Mouse (Mus musculus): ENCODE measurements around the gene Slc27a5.

Slc27a5 gene

DNA sequence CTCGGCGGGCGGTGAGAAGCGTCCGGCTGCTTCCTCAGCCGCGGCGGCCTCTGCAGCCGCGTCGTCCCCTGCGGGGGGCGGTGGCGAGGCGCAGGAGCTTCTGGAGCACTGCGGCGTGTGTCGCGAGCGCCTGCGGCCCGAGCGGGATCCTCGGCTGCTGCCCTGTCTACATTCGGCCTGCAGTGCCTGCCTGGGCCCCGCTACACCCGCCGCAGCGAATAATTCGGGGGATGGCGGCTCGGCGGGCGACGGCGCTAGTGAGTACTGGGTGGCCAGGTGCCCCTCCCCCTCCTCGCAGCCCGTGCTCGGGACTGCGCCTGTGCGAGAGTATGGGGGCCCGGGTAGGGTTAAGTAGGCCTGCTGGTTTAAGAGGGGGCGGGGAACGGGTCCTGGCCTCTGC is 26.8 kb upstream of the Slc27a5 start:
- DNase-seq (ENCODE audit: low read depth, low spot score), result peak; percentile 80

DNA sequence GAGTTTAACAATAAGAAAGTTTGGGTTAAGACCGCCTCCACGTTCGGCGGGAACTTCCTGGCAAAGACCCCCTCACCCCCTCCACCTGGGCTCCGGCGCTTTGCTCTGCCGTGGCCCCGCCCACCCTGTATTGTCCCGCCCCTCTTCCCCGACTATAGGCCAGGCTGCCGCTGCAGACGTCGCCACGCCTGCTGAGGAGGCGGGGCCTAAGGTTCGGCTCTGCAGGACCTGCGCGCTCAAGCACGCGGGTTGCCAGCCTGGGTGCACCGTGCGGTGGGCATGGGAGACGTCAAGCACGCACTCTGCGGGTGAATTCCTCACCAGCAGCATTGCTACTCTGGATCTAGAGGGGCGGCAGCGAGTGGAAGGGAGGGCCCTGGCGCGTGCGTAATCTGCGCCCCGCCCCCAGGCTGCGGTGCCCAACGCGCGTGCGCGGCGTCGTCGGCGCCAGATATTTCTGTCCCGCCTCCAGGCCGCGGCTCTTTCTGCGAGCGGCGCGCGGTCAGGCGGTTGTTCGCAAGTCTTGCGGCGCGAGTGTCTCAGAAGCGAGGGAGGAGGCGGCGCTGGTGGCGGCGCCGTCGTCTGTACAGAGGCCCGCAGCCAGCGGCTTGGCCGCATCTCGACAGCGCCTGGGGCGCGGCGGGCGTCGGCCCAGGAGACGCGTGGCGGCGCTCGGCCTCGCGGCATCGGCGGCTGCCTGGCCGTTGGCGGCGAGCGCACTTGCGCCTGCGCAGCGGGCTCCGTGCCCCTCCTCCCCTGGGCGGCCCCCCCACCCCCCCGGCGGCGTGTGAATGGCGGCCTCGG is 26.1 kb upstream of the Slc27a5 start:
- DNase-seq (ENCODE audit: low read depth, low spot score), result peak; percentile 98

DNA sequence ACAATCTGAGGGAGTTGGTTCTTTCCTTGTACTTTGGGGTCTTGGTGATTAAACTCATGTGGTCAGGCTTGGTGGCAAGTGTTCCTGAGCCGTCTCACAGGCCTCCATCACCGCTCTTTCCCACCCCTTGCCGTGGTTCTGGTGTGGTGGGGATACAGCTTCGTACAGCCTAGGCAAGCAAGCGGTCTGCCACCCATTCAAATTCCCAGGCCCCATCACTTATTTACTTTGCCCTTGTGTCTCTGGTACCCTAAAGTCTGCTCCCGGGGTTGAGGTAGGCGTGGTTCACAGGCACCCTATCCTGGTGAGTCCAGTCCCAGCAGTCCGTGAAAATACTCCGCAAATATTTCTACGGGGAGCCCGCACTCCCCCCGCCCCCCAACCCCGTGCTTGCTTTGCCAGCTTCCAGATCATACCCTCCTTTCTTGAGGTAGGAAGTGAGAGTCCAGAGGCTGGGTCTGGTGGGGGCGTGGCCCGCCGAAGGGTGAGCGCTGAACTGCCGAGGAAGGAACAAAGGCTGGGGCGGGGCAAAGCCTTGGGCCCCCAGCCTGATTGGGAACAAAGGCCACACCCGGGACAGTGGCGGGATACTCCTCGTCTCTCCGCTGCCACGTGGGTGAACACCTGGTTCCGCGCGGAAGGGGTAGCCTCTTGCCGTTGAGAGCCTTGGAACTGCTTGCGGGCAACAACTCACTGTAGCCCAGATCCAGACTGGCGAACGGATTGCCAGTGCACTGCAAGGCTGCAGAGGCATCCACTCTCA is 25.0 kb upstream of the Slc27a5 start:
- DNase-seq (ENCODE audit: low read depth, low spot score), result peak; percentile 96

DNA sequence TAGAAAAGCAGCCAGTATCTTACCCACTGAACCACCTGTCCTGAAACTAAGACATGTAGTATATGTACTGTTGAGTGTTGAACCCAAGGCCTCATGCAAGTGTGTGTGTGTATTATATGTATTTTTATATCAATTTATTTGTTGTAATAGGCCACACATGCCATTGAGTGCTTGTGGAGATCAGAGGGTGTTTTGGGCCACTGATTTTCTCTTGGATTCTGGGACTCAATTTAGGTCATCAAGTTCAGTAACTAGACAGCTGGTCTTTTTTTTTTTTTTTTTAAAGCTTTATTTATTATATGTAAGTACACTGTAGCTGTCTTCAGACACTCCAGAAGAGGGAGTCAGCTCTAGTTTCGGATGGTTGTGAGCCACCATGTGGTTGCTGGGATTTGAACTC is 17.2 kb upstream of the Slc27a5 start:
- no peak for DNase-seq (ENCODE audit: low read depth, low spot score)

DNA sequence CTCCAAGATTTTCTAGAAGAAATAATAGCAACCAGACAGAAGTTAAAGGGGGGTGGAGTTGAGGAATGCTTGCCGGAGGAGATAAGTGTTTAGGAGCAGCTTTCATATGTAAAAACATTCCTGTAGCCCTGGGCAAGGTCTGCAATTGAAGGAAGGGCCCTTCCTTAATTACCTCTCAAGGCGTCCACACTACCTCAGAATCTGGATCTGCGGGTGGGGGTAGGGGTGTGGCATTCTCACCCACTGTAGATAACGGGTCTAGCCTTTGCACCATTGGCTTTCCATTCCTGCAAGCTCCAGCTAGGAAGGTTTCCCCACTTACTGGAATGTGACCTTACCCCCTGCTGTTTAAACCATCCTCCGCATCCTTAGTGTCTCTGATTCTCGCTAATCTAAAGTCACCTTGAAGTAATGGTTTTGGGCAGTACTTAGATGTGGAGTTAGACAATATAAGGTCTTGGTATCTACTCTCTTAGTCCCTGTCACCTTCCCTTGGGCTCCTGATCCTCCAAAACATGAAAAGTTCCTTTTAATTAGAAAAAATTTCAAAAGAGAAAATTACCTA is 16.4 kb upstream of the Slc27a5 start:
- peak; percentile 100 for DNase-seq (ENCODE audit: low read depth, low spot score)

DNA sequence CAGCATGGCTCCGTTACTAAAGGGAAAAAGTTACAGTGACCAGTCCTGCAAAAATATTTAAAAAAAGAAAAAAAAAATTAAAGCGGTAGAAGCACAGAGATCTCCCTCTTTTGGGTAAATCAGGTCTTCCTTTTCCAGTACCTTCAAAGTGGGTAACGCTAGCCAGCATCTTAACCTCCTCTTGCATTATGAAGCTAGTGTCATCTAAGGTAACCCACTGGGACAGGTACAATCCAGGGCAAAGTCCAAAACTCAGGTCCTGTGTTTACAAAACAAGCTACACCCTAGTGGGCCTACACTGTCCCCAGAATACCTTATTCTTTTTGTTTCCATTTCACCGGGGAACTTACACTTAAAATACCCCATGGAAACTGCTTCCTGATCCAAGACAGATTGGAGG is 15.7 kb upstream of the Slc27a5 start:
- no peak for DNase-seq (ENCODE audit: low read depth, low spot score)

DNA sequence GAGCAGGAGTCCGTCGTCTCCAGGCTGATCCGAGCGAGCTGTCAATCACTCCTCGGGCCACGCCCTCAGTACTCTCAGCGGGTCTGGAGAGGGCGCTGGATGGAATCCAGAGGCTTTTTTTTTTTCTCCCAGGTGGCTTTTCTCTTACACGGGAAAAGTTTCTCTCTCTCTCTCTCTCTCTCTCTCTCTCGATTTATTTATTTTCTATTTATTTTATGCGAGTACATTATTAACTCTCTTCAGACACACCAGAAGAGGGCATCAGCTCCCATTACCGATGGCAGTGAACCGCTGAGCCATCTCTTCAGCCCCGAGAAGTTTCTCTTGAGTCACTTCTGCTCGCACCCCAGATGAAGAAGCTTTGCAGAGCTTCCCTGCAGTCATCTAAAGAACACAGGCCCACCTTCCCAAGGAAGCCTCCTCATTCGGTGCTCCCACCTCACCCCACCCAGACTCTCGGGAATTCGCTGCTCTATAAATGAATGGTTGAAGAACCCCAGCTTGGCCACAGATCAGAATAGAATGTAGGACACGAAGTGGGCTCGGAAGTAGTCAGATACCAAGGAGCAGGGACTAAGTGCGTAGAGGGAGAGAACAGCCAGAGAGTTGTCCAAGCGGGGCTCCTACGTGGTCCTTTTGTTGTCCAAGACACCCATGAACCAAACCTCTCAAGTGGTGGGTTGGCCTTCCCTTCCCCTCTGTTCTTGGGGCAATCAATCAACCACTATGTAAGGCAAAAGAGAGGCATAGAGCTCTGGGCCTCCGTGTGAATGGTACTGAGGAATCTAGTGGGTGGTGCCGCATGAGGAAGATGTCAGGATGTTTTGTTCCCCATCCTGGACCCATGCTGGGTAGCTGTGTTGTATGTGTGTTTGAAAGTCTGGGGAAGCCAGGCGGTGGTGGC is 12.3 kb upstream of the Slc27a5 start, which contains the start of gene Zbtb45:
TSS of gene Zbtb45 (minus strand) at position 30 of the 904 bp plus-strand sequence.
- peak; percentile 88 for DNase-seq (ENCODE audit: low read depth, low spot score)

DNA sequence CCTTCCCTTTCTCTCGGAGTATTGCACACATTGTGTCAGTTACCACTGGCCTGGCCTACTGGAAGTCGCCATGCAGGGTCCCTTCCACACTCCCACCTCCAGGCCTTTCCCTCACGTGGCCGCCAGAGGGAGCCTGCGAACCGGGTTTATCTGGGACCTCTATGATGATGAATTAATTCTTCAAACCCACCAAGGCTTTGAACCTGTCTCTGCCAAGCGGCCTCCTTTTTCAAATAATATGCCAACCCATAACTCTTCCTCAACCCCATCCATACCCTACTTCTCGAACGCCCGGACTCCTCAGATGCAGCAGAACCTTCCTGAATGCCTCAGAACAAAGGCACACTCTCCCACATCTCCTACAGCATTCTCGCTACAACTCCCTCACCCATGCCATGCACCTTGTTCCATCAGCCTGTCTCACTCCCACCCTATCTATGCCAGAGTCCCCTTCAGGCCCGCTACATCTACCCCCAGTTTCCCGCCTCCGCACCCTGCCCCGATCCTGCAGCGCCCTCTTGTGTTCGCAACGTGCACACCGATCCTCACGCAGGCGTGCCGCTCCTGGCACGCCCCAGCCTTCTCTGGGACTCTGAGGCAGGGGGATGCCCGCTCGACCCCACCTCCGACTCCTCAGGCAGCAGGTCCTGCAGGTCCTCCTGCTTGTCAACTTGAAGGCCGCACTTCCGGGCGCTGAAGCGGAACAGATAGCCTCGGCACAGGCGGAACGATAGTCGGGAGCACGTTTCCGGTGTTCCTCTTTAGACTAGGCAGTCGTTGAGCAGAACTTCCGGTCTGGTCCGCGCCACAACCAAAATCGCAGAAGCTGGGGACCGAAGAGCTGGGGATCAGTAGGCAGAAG is 11.4 kb upstream of the Slc27a5 start:
- peak; percentile 99 for DNase-seq (ENCODE audit: low read depth, low spot score)

DNA sequence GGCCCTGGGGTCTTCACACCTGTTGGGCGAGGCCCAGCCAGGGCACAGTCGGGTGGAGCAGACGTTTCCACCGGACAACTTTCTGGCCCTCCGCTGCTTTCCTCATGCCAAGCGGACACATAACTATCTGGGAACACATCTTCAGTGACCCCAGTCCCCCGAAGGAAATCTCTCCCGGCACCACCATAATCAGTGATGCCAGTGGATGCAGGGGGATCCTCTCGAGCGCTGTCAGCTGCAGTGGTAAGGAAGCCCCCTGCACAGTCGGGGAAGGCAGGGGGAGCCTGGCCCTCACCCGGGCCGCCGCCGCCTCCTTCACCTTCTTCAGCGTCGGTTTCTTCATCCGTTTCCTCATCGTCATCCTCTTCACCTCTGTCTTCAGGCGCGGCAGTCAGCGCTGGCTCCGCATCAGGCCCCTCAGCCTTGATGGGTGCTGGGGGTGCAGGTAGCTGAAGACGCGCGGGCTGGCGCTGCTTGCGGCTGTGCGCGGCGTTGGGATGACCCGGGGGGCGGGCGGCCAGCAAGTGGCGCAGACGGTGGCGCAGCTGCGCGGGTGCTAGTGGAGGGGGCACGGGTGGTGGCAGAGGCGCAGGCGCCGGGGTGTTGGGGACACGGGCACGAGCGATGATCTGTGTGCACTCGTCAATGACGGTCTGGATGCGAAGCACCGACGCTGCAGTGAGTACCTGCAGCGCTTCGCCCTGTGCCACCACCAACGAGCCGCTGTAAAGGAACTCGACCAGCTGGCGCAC is 9.5 kb upstream of the Slc27a5 start:
- DNase-seq (ENCODE audit: low read depth, low spot score), result no peak

DNA sequence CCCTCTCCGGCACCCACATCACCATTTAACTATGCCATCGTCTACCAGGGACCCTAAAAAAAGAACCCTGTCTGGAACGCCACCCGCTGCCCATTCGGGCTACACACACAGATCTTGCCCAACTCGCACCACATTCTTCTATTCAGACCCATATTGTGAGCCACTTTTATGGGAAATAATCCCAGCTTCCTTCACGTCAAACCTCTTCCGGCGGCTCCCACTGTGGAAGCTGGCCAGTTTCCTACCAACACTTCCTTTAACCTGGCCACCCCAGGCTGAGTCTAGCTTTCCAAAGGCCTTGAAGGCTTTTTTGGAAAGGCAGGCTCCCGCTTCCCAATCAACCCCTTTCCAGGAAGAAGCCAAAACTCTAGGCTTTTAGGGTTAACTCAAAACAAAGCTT is 8.5 kb upstream of the Slc27a5 start:
- DNase-seq (ENCODE audit: low read depth, low spot score), result no peak

DNA sequence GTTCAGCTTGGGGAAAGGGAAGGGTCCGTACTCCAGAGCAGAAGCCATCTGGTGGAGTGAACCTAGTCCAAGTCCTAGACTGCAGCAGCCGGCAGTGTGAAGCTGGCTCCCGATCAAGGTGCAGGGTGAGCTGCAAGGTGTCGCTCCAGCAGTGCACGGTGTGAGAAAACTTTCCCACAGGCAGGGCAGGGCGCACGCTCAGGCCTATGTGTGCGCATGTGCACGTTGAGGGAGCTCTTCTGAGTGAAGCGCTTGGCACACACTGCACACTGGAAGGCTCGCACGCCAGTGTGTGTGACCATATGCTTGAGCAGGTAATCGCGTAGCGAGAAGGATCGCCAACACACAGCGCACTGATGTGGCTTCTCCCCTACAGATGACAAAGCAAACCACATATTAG is 8.0 kb upstream of the Slc27a5 start:
- DNase-seq (ENCODE audit: low read depth, low spot score), result peak; percentile 71

DNA sequence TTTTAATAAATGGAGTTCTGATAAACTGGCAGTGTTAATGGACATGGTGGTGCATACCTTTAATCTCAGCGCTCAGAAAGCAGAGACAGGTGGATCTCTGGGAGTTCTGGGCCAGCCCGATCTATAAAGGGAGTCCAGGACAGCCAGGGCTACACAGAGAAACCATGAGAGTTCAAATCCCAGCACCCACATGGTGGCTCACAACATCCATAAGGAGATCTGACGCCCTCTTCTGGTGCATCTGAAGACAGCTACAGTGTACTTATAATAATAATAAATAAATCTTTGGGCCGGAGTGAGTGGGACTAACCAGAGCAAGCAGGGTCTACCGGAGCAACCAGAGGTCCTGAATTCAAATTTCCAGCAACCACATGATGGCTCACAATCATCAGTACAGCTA is 5.4 kb upstream of the Slc27a5 start:
- peak; percentile 55 for DNase-seq (ENCODE audit: low read depth, low spot score)

DNA sequence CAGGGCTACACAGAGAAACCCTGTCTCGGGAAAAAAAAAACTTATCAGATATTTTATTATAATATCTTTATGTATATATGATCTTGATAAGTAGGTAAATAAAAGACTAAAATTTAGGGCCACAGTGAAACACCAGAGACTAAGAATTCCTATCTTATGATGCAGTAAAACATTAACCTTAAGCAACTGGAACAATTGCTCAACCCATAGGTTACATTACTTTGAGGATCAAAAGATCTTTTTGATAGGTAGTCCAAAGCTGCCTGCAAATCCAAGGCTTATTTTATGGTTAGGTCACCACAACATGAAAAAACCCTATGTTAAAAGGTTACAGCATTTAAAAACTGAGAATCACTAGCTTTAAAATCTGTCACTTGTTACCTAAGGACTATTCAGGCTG is 3.6 kb upstream of the Slc27a5 start:
- no peak for DNase-seq (ENCODE audit: low read depth, low spot score)

DNA sequence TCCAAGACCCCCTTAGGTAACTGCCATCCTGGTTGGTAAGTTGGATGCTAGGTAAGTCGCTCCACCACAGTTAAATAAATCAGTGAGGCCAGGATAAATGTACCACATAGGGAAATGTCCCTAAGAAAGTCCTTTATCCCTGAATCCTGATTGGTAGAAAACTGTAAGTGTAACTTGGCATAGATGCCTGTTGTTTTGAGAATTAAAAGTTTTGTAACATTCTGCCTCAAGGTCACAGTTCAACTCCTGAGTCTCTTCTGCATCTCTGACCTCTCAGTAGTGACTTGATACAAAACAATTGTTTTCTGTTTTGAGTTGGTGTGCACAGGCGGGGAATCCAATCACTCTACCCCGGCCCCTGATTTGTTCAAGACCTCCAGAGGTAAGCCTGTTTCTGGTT is 859 bp upstream of the Slc27a5 start, which contains the start of gene Trim28:
TSS of gene Trim28 (plus strand) at position 264 of the 400 bp plus-strand sequence.
- no peak for DNase-seq (ENCODE audit: low read depth, low spot score)

DNA sequence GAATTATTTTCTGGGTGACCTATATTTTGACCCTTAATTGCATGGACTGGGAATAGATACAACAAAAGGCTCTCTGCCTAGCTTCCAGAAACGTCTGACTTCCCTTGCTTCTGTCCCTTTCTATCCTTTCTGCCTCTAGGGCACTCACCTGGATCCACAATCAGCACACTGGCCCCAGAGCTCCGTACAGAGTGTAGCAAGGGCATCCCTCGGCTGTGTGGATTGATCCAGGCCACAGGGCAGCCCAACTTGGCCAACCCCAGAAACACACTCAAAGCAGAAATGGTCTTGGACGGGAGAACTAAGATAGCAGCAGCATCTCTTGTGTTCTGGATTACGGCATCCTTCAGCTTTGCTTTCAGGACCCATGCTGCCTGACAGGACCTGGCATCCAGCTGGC is 762 bp downstream of the Slc27a5 start:
- DNase-seq (ENCODE audit: low read depth, low spot score), result no peak

DNA sequence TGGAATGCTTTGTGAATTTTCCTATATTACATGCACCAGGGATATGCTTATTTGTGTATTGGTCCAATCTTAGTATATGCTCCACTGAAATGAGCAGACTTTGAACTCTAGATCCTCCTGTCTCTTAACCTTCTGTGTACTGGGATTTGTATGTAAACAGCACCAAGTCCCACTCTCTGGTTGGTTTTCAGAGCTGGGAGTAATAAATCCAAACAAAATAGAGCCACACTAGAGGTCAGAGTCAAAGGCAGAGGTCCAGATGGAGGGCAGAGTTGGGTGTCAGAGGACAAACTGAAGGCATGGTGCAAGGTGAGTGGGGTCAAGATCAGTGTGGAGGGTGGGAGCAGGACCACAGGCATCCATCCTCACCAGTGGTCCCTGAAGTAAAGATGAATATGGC is 2.1 kb downstream of the Slc27a5 start:
- DNase-seq (ENCODE audit: low read depth, low spot score), result no peak

DNA sequence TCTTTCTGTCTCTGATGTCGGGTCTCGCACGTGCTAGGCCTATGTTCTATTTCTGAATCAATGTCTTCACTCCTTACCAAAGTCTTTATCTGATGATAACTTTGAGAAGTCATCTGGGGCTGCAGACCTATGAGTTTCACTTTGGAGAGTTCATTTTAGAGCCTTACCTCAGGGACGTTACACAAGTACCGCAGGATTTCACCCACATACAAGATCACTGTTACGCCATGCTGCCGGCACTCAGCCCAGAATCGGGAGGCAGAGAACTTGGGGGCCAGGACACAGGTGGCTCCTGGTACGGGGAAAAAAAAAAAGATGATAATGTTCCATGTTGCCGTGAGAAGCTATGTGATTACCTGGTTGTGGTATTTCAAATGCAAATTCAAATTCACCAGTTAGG is 4.8 kb downstream of the Slc27a5 start:
- DNase-seq (ENCODE audit: low read depth, low spot score), result no peak

DNA sequence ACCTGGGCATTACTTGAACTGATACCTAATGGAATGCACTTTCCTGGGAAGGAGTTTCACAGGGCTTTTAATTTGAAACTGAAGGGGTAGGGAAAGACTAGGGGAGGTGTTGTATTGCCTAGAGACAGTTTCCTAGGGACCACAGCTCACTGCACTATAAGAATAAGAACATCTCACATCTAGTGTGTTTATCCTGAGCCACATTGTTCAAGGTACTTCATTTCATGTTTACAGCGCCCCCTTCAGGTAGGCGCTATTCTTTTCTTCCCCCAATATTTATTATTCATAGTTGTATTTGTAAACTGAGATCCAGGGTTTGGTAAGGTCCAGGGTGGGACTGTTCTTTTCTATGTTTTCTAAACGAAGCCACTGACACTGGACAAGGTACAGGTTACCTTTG is 5.8 kb downstream of the Slc27a5 start:
- peak; percentile 57 for DNase-seq (ENCODE audit: low read depth, low spot score)

DNA sequence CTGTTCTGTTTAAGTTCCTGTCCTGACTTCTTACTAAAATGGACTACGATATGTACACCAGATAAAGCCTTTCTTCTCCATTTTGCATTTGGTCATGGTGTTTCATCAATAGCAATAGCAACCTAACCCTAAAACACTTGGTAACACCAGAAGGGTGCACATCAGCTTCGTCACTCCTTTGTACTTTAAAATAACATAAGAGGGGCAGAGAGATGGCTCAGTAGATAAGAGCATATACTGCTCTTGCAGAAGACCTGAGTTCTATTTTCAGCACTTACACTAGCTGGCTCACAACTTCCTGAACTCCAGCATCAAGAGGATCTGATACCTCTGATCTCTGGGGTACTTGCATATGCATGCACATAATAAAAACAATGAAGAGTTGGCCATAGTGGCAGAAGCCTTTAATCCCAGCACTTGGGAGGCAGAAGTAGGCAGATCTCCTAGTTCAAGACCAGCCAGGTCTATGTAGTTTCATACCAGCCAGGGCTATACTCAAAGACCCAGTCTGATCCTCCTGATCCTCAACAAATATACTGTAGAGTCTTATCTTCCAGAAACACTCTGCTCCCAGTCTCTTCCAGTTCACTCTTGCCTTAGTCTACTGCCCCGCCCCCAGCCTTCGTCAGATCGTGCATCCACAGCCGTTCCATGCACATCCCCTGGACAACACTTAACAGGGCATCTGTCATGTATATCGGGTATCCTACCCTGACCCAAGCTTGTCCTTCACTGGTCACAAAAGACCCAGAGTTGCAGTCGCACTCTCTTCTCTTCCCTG is 10.4 kb downstream of the Slc27a5 start:
- DNase-seq (ENCODE audit: low read depth, low spot score), result no peak
